Mouse (Mus musculus): ENCODE results near the gene Scin. TPM values are rescaled to one million over a fixed set of nuclear protein-coding genes. Genes with fewer than 3 reads are reported as not detected.

Gene Scin
- polyA plus RNA-seq, 1 experiment from 2014 or later = not detected

- 85% methylated on average over 2 of the region's 2 CpGs for WGBS
- no peak overlapping the region for H3K4me3 ChIP-seq (replicated peaks; ENCODE audit: low read length)
- H3K4me2 ChIP-seq (ENCODE audit: low read length) = no peak overlapping the region
- no peak overlapping the region for H3K9ac ChIP-seq (replicated peaks; ENCODE audit: low read depth, low read length)
- no peak overlapping the region for H3K27ac ChIP-seq (ENCODE audit: low read length)
- no peaks in the 10 kb centered on the region for H3K4me1 ChIP-seq (replicated peaks; ENCODE audit: control insufficient read depth, insufficient read depth, low read length)
- H3K36me3 ChIP-seq (ENCODE audit: control insufficient read depth, insufficient read depth) = no peaks in the 10 kb centered on the region
- H3K9me3 ChIP-seq (ENCODE audit: control insufficient read depth, low read length) = no peaks in the 10 kb centered on the region
- no peak for ATAC-seq
- H3K27me3 ChIP-seq (replicated peaks; ENCODE audit: control insufficient read depth, insufficient read depth, low read length) = no peaks in the 10 kb centered on the region
These were observed 110.1 kb downstream of the Scin start for GRCm38 (mm10) chr12:40023918-40024317.

- H3K36me3 ChIP-seq (ENCODE audit: control insufficient read depth, insufficient read depth) = no peaks in the 10 kb centered on the region
- no peak overlapping the region for H3K4me3 ChIP-seq (replicated peaks; ENCODE audit: low read length)
- no peak overlapping the region for H3K27ac ChIP-seq (ENCODE audit: low read length)
- no peaks in the 10 kb centered on the region for H3K4me1 ChIP-seq (replicated peaks; ENCODE audit: control insufficient read depth, insufficient read depth, low read length)
- H3K4me2 ChIP-seq (ENCODE audit: low read length) = no peak overlapping the region
- WGBS = 84% methylated on average over 3 of the region's 3 CpGs
- no peak for ATAC-seq
- H3K9me3 ChIP-seq (ENCODE audit: control insufficient read depth, low read length) = no peaks in the 10 kb centered on the region
- H3K9ac ChIP-seq (replicated peaks; ENCODE audit: low read depth, low read length) = no peak overlapping the region
- H3K27me3 ChIP-seq (replicated peaks; ENCODE audit: control insufficient read depth, insufficient read depth, low read length) = no peaks in the 10 kb centered on the region
These were observed 110.9 kb downstream of the Scin start for GRCm38 (mm10) chr12:40023014-40023642.

GRCm38 (mm10) chr12:40022344-40022743 is 111.7 kb downstream of the Scin start:
- Histone ChIP-seq H3K27me3 (replicated peaks; ENCODE audit: control insufficient read depth, insufficient read depth, low read length) (no peaks in the 10 kb centered on the region), H3K9me3 (ENCODE audit: control insufficient read depth, low read length) (no peaks in the 10 kb centered on the region), H3K4me1 (replicated peaks; ENCODE audit: control insufficient read depth, insufficient read depth, low read length) (no peaks in the 10 kb centered on the region), H3K27ac (ENCODE audit: low read length) (no peak overlapping the region), H3K36me3 (ENCODE audit: control insufficient read depth, insufficient read depth) (no peaks in the 10 kb centered on the region), H3K9ac (replicated peaks; ENCODE audit: low read depth, low read length) (no peak overlapping the region), H3K4me3 (replicated peaks; ENCODE audit: low read length) (no peak overlapping the region), H3K4me2 (ENCODE audit: low read length) (no peak overlapping the region)
- 61% methylated on average over 3 of the region's 3 CpGs for WGBS
- ATAC-seq = no peak

GRCm38 (mm10) chr12:40017955-40018505 is 116.0 kb downstream of the Scin start:
- Histone ChIP-seq H3K4me2 (ENCODE audit: low read length) (no peak overlapping the region), H3K4me3 (replicated peaks; ENCODE audit: low read length) (no peak overlapping the region), H3K27me3 (replicated peaks; ENCODE audit: control insufficient read depth, insufficient read depth, low read length) (no peaks in the 10 kb centered on the region; the same call in 1 of the 2 replicates), H3K27ac (ENCODE audit: low read length) (no peak overlapping the region), H3K4me1 (replicated peaks; ENCODE audit: control insufficient read depth, insufficient read depth, low read length) (no peaks in the 10 kb centered on the region), H3K9ac (replicated peaks; ENCODE audit: low read depth, low read length) (no peak overlapping the region), H3K36me3 (ENCODE audit: control insufficient read depth, insufficient read depth) (no peaks in the 10 kb centered on the region), H3K9me3 (ENCODE audit: control insufficient read depth, low read length) (no peaks in the 10 kb centered on the region)
- WGBS = 79% methylated on average over 6 of the region's 6 CpGs
- no peak for ATAC-seq

- no peaks in the 10 kb centered on the region; the same call in 1 of the 2 replicates for H3K27me3 ChIP-seq (replicated peaks; ENCODE audit: control insufficient read depth, insufficient read depth, low read length)
- H3K4me2 ChIP-seq (ENCODE audit: low read length) = peak overlapping the region; percentile 40
- H3K27ac ChIP-seq (ENCODE audit: low read length) = 0 out of 2 replicates have a peak overlapping the region, but pooled peaks have one; percentile 8
- no peaks in the 10 kb centered on the region for H3K4me1 ChIP-seq (replicated peaks; ENCODE audit: control insufficient read depth, insufficient read depth, low read length)
- no peaks in the 10 kb centered on the region for H3K36me3 ChIP-seq (ENCODE audit: control insufficient read depth, insufficient read depth)
- no peaks in the 10 kb centered on the region for H3K9me3 ChIP-seq (ENCODE audit: control insufficient read depth, low read length)
- ATAC-seq = peak; percentile 61; the same call in 1 of the 2 replicates
- H3K4me3 ChIP-seq (replicated peaks; ENCODE audit: low read length) = peak overlapping the region; percentile 15
- H3K9ac ChIP-seq (replicated peaks; ENCODE audit: low read depth, low read length) = 0 out of 2 replicates have a peak overlapping the region, but pooled peaks have one; percentile 17
- WGBS = 41% methylated on average over 19 of the region's 19 CpGs
These were observed 117.2 kb downstream of the Scin start for GRCm38 (mm10) chr12:40016648-40017460.

GRCm38 (mm10) chr12:40016068-40016467 is 118.0 kb downstream of the Scin start:
- no peak for ATAC-seq

GRCm38 (mm10) chr12:40009866-40010265 is 124.2 kb downstream of the Scin start:
- H3K27ac ChIP-seq (ENCODE audit: low read length) = no peak overlapping the region
- H3K4me1 ChIP-seq (replicated peaks; ENCODE audit: control insufficient read depth, insufficient read depth, low read length) = no peaks in the 10 kb centered on the region
- H3K4me2 ChIP-seq (ENCODE audit: low read length) = no peak overlapping the region
- no peaks in the 10 kb centered on the region for H3K9me3 ChIP-seq (ENCODE audit: control insufficient read depth, low read length)
- WGBS = 60% methylated on average over 2 of the region's 2 CpGs
- no peak for ATAC-seq
- no peak overlapping the region for H3K4me3 ChIP-seq (replicated peaks; ENCODE audit: low read length)
- H3K27me3 ChIP-seq (replicated peaks; ENCODE audit: control insufficient read depth, insufficient read depth, low read length) = no peaks in the 10 kb centered on the region
- no peak overlapping the region for H3K9ac ChIP-seq (replicated peaks; ENCODE audit: low read depth, low read length)
- H3K36me3 ChIP-seq (ENCODE audit: control insufficient read depth, insufficient read depth) = no peaks in the 10 kb centered on the region

More at GRCm38 (mm10) chr12:40016068-40016467, 118.0 kb downstream of the Scin start:
- no peak overlapping the region for H3K9ac ChIP-seq (replicated peaks; ENCODE audit: low read depth, low read length)
- H3K27ac ChIP-seq (ENCODE audit: low read length) = no peak overlapping the region
- H3K27me3 ChIP-seq (replicated peaks; ENCODE audit: control insufficient read depth, insufficient read depth, low read length) = no peaks in the 10 kb centered on the region; the same call in 1 of the 2 replicates
- no peak overlapping the region for H3K4me3 ChIP-seq (replicated peaks; ENCODE audit: low read length)
- H3K4me2 ChIP-seq (ENCODE audit: low read length) = no peak overlapping the region
- H3K9me3 ChIP-seq (ENCODE audit: control insufficient read depth, low read length) = no peaks in the 10 kb centered on the region
- no peaks in the 10 kb centered on the region for H3K4me1 ChIP-seq (replicated peaks; ENCODE audit: control insufficient read depth, insufficient read depth, low read length)
- H3K36me3 ChIP-seq (ENCODE audit: control insufficient read depth, insufficient read depth) = no peaks in the 10 kb centered on the region
- WGBS = 59% methylated on average over 9 of the region's 9 CpGs

All from forebrain, embryonic 16.5 days (tissue).